Mouse (Mus musculus) MEL (cell line): Measurements from ENCODE around the gene Purb. TPM values are rescaled to one million over a fixed set of nuclear protein-coding genes. Genes with fewer than 3 reads are reported as not detected.

Source experiments
- DNase-seq: peaks from one replicate; pipeline ENCODE4 v3.0.0; 2011; ENCODE audit warnings: low read depth, low spot score
- H3K27ac ChIP-seq: 2 replicates; pipeline ENCODE4 v1.5.1; 2012; ENCODE audit warnings: low read depth, mild to moderate bottlenecking, control low read depth, low read length, moderate library complexity; ENCODE audit not compliant: control insufficient read depth
- H3K27me3 ChIP-seq, 2 experiments: fragments of 150-350 bp in 1 of 2; sonication (generic) in 1 of 2; 2 replicates each; pipeline ENCODE4 v1.6.1; 2012; ENCODE audit warnings: low read length in 2 of 2, mild to moderate bottlenecking in 2 of 2, improper control_type of control experiment in 1 of 2, moderate library complexity in 1 of 2; ENCODE audit not compliant: insufficient read depth in 2 of 2, control insufficient read depth in 1 of 2
- H3K36me3 ChIP-seq, 2 experiments: 2 replicates each; pipeline ENCODE4 v1.6.1; 2012 to 2014; ENCODE audit warnings: low read length in 2 of 2, improper control_type of control experiment in 1 of 2, inconsistent platforms in 1 of 2, mild to moderate bottlenecking in 1 of 2; ENCODE audit not compliant: insufficient read depth in 2 of 2, control insufficient read depth in 1 of 2
- H3K4me1 ChIP-seq, 2 experiments: fragments of 150-350 bp in 1 of 2; sonication (generic) in 1 of 2; 2 replicates each; pipeline ENCODE4 v1.6.1; 2012; ENCODE audit warnings: low read length in 2 of 2, improper control_type of control experiment in 1 of 2, mild to moderate bottlenecking in 1 of 2; ENCODE audit not compliant: insufficient read depth in 2 of 2, control insufficient read depth in 1 of 2
- H3K4me3 ChIP-seq, 2 experiments: fragments of 150-350 bp in 1 of 2; sonication (generic) in 1 of 2; 2 replicates each; pipeline ENCODE4 v1.5.1; 2012; ENCODE audit warnings: low read depth in 2 of 2, low read length in 2 of 2, mild to moderate bottlenecking in 2 of 2, moderate library complexity in 2 of 2, control low read depth in 1 of 2, improper control_type of control experiment in 1 of 2; ENCODE audit not compliant: control insufficient read depth in 1 of 2, insufficient read depth in 1 of 2
- H3K79me2 ChIP-seq: 2 replicates; pipeline ENCODE4 v1.6.1; 2012; ENCODE audit warnings: mild to moderate bottlenecking, low read length, moderate library complexity; ENCODE audit not compliant: control insufficient read depth, poor library complexity, insufficient read depth
- H3K9ac ChIP-seq: 2 replicates; pipeline ENCODE4 v1.6.1; 2012; ENCODE audit warnings: low read depth, mild to moderate bottlenecking, control low read depth, low read length, moderate library complexity; ENCODE audit not compliant: control insufficient read depth, poor library complexity, severe bottlenecking
- H3K9me3 ChIP-seq: fragments of 150-350 bp; sonication (generic); replicated peaks from 2 replicates; pipeline ENCODE4 v1.6.1; 2012; ENCODE audit warnings: mild to moderate bottlenecking, low read length, improper control_type of control experiment, moderate library complexity; ENCODE audit not compliant: insufficient read depth
- CHD1 ChIP-seq: IDR thresholded peaks from 2 replicates; pipeline ENCODE4 v1.6.1; 2012; ENCODE audit warnings: low read depth, mild to moderate bottlenecking, inconsistent platforms, low read length, improper control_type of control experiment
- CTCF ChIP-seq, 3 experiments: IDR thresholded peaks in 2 of 3; conservative IDR thresholded peaks in 1 of 3; 2 replicates each; pipeline ENCODE4 v1.5.1; 2011 to 2012; ENCODE audit warnings: low read length in 3 of 3, low read depth in 2 of 3, mild to moderate bottlenecking in 2 of 3, improper control_type of control experiment in 1 of 3, inconsistent platforms in 1 of 3, mixed read lengths in 1 of 3, moderate library complexity in 1 of 3; ENCODE audit not compliant: control insufficient read depth in 1 of 3, insufficient read depth in 1 of 3, poor library complexity in 1 of 3, severe bottlenecking in 1 of 3
- E2F4 ChIP-seq: IDR thresholded peaks from 2 replicates; pipeline ENCODE4 v1.6.1; 2011; ENCODE audit warnings: low read depth, low read length, improper control_type of control experiment, borderline replicate concordance
- ELF1 ChIP-seq: IDR thresholded peaks from 2 replicates; pipeline ENCODE4 v1.6.1; 2014; ENCODE audit warnings: low read depth, mild to moderate bottlenecking, inconsistent platforms, low read length, improper control_type of control experiment, moderate library complexity
- GABPA ChIP-seq: IDR thresholded peaks from 2 replicates; pipeline ENCODE4 v1.6.1; 2012; ENCODE audit warnings: low read depth, mild to moderate bottlenecking, inconsistent platforms, low read length, improper control_type of control experiment, moderate library complexity
- HCFC1 ChIP-seq: IDR thresholded peaks from 2 replicates; pipeline ENCODE4 v1.6.1; 2012; ENCODE audit warnings: low read depth, mild to moderate bottlenecking, inconsistent platforms, low read length, improper control_type of control experiment, moderate library complexity
- KAT2A ChIP-seq: conservative IDR thresholded peaks from 2 replicates; pipeline ENCODE4 v1.6.1; 2012; ENCODE audit warnings: low read depth, low read length, improper control_type of control experiment, inconsistent platforms
- MAX ChIP-seq: IDR thresholded peaks from 2 replicates; pipeline ENCODE4 v1.6.1; 2011; ENCODE audit warnings: low read length, improper control_type of control experiment
- MAZ ChIP-seq: IDR thresholded peaks from 2 replicates; pipeline ENCODE4 v1.6.1; 2012; ENCODE audit warnings: low read depth, mild to moderate bottlenecking, inconsistent platforms, low read length, improper control_type of control experiment
- MEF2A ChIP-seq: IDR thresholded peaks from 2 replicates; pipeline ENCODE4 v1.6.1; 2014; ENCODE audit warnings: low read depth, mild to moderate bottlenecking, inconsistent platforms, low read length, improper control_type of control experiment; ENCODE audit not compliant: poor library complexity, insufficient replicate concordance, severe bottlenecking; ENCODE audit errors: extremely low read depth
- MXI1 ChIP-seq: IDR thresholded peaks from 2 replicates; pipeline ENCODE4 v1.6.1; 2011; ENCODE audit warnings: mild to moderate bottlenecking, low read depth, low read length, improper control_type of control experiment
- MYB ChIP-seq: IDR thresholded peaks from 2 replicates; pipeline ENCODE4 v1.6.1; 2011; ENCODE audit warnings: mild to moderate bottlenecking, low read depth, low read length, improper control_type of control experiment
- POLR2A ChIP-seq, 2 experiments: IDR thresholded peaks; 2 replicates each; pipeline ENCODE4 v1.6.1; 2011 to 2012; ENCODE audit warnings: low read length in 2 of 2, mild to moderate bottlenecking in 2 of 2, control low read depth in 1 of 2, improper control_type of control experiment in 1 of 2, low read depth in 1 of 2, moderate library complexity in 1 of 2; ENCODE audit not compliant: control insufficient read depth in 1 of 2, insufficient read depth in 1 of 2, poor library complexity in 1 of 2
- POLR2AphosphoS5 ChIP-seq: IDR thresholded peaks from 2 replicates; pipeline ENCODE4 v1.6.1; 2012; ENCODE audit warnings: low read depth, borderline replicate concordance, mild to moderate bottlenecking, inconsistent platforms, low read length, moderate library complexity, mixed read lengths
- SIN3A ChIP-seq: IDR thresholded peaks from 2 replicates; pipeline ENCODE4 v1.6.1; 2012; ENCODE audit warnings: low read length, improper control_type of control experiment, inconsistent platforms
- SMC3 ChIP-seq: IDR thresholded peaks from 2 replicates; pipeline ENCODE4 v1.6.1; 2011; ENCODE audit warnings: low read depth, low read length, improper control_type of control experiment
- TBP ChIP-seq: IDR thresholded peaks from 2 replicates; pipeline ENCODE4 v1.8.0; 2011; ENCODE audit warnings: low read depth, low read length, improper control_type of control experiment
- USF2 ChIP-seq, 2 experiments: IDR thresholded peaks; 2 replicates each; pipeline ENCODE4 v1.6.1; 2011 to 2012; ENCODE audit warnings: improper control_type of control experiment in 2 of 2, low read length in 2 of 2, borderline replicate concordance in 1 of 2, inconsistent platforms in 1 of 2, low read depth in 1 of 2, mild to moderate bottlenecking in 1 of 2; ENCODE audit not compliant: insufficient read depth in 1 of 2
- ZNF384 ChIP-seq: IDR thresholded peaks from 2 replicates; pipeline ENCODE4 v1.6.1; 2012; ENCODE audit warnings: low read depth, mild to moderate bottlenecking, inconsistent platforms, low read length, improper control_type of control experiment
- polyA plus RNA-seq, 2 experiments: library from polyadenylated mRNA; stranded (reverse) in 1 of 2; unstranded in 1 of 2; fragments of >175 nt in 1 of 2; fragments of >200 nt in 1 of 2; gene quantifications; 2 replicates each; pipeline versions ENCODE4 v1.2.1 to v1.2.4; 2012; ENCODE audit warnings: low replicate concordance in 2 of 2, low read depth in 1 of 2; ENCODE audit not compliant: insufficient read length in 2 of 2, insufficient read depth in 1 of 2, missing spikeins in 1 of 2
- total RNA-seq: library from RNA; depleted of rRNA; stranded (reverse); fragments of 300-350 nt; gene quantifications from 2 replicates; pipeline ENCODE4 v1.2.3, GENCODE M21; 2012

The Purb gene
- total and polyA plus RNA-seq, 3 experiments: 23.1 to 33.9 (median 32.7) TPM

- Histone ChIP-seq H3K27ac (peak overlapping the region; percentile 71), H3K9ac (peak overlapping the region; percentile 99), H3K79me2 (peaks cover 55% of the 10 kb centered on the region), H3K4me1 (peaks cover 16 to 20% of the 10 kb centered on the region in 2 experiments; a peak in 3 of 4 replicates), H3K27me3 (no peaks in the 10 kb centered on the region), H3K4me3 (peak overlapping the region; percentile 76 to 94), H3K9me3 (no peaks in the 10 kb centered on the region), H3K36me3 (peaks cover 2 to 34% of the 10 kb centered on the region in 2 experiments; a peak in 3 of 4 replicates)
- 0 out of 2 replicates have a peak, but pooled peaks have one; percentile 2 for TF ChIP-seq TBP
- TF ChIP-seq SIN3A: peak; percentile 12
- no peak for TF ChIP-seq MAX
- TF ChIP-seq MYB: 0 out of 2 replicates have a peak, but pooled peaks have one; percentile 6
- peak; percentile 43 for DNase-seq
Measured at GRCm38 (mm10) chr11:6474381-6474780, 1.3 kb downstream of the Purb start.

GRCm38 (mm10) chr11:6472076-6472475 is 3.6 kb downstream of the Purb start:
- H3K27me3 ChIP-seq: no peaks in the 10 kb centered on the region
- peaks cover 16 to 26% of the 10 kb centered on the region in 2 experiments; a peak in 3 of 4 replicates for H3K4me1 ChIP-seq
- peak overlapping the region; percentile 7; the same call in 1 of the 2 replicates for H3K27ac ChIP-seq
- DNase-seq: peak; percentile 71
- H3K9ac ChIP-seq: peak overlapping the region; percentile 99
- no peaks in the 10 kb centered on the region for H3K9me3 ChIP-seq
- TF ChIP-seq MXI1: 0 out of 2 replicates have a peak, but pooled peaks have one; percentile 31
- TF ChIP-seq MAX: 0 out of 2 replicates have a peak, but pooled peaks have one; percentile 1
- no peak for TF ChIP-seq TBP
- no peak for TF ChIP-seq ELF1
- H3K79me2 ChIP-seq: peaks cover 64% of the 10 kb centered on the region
- H3K4me3 ChIP-seq: peak overlapping the region; percentile 58 to 76
- H3K36me3 ChIP-seq: peaks cover 6 to 40% of the 10 kb centered on the region in 2 experiments; a peak in 3 of 4 replicates

- Histone ChIP-seq H3K4me3 (peak overlapping the region; percentile 28 to 76), H3K4me1 (peaks cover 16 to 26% of the 10 kb centered on the region in 2 experiments; a peak in 3 of 4 replicates), H3K79me2 (peaks cover 64% of the 10 kb centered on the region)
- TF ChIP-seq POLR2A (IDR thresholded peaks at IDR 0.05; ENCODE audit: control insufficient read depth in 1 of 2, insufficient read depth in 1 of 2, low read depth in 1 of 2, low read length in 2 of 2, poor library complexity in 1 of 2): no peak
- no peak for TF ChIP-seq USF2 (IDR thresholded peaks at IDR 0.05; ENCODE audit: borderline replicate concordance in 1 of 2, insufficient read depth in 1 of 2, low read depth in 1 of 2, low read length in 2 of 2)
- no peak for TF ChIP-seq MEF2A
- TF ChIP-seq MAZ: no peak
- no peak for TF ChIP-seq SMC3
- TF ChIP-seq POLR2AphosphoS5: no peak
- peak; percentile 90 for TF ChIP-seq ZNF384
- TF ChIP-seq MAX: 0 out of 2 replicates have a peak, but pooled peaks have one; percentile 18
- TF ChIP-seq CTCF (IDR thresholded peaks at IDR 0.05 in 2 of 3, conservative IDR thresholded peaks at IDR 0.05 in 1 of 3; ENCODE audit: control insufficient read depth in 1 of 3, insufficient read depth in 1 of 3, low read depth in 2 of 3, low read length in 3 of 3, poor library complexity in 1 of 3, severe bottlenecking in 1 of 3): no peak
- TF ChIP-seq TBP: no peak
- no peak for TF ChIP-seq KAT2A
- TF ChIP-seq GABPA: no peak
- no peak for TF ChIP-seq CHD1
- no peak for TF ChIP-seq HCFC1
- no peak for TF ChIP-seq E2F4
- TF ChIP-seq MXI1: no peak
- TF ChIP-seq, all 39 proteins: peak for 2
- Histone ChIP-seq H3K36me3 (peaks cover 6 to 40% of the 10 kb centered on the region in 2 experiments; a peak in 3 of 4 replicates), H3K9me3 (no peaks in the 10 kb centered on the region), H3K27ac (no peak overlapping the region), H3K27me3 (no peaks in the 10 kb centered on the region), H3K9ac (peak overlapping the region; percentile 20)
- no peak for DNase-seq
Measured at GRCm38 (mm10) chr11:6471493-6471892, 4.2 kb downstream of the Purb start.
